Mouse (Mus musculus) cerebellum, postnatal 14 days (tissue): ENCODE results near the gene Dagla.

Experiments used
- DNase-seq, 2 experiments: peaks; one replicate each; pipeline ENCODE4 v3.0.0; 2021; ENCODE audit warnings: mixed read lengths in 2 of 2

The Dagla gene

DNA sequence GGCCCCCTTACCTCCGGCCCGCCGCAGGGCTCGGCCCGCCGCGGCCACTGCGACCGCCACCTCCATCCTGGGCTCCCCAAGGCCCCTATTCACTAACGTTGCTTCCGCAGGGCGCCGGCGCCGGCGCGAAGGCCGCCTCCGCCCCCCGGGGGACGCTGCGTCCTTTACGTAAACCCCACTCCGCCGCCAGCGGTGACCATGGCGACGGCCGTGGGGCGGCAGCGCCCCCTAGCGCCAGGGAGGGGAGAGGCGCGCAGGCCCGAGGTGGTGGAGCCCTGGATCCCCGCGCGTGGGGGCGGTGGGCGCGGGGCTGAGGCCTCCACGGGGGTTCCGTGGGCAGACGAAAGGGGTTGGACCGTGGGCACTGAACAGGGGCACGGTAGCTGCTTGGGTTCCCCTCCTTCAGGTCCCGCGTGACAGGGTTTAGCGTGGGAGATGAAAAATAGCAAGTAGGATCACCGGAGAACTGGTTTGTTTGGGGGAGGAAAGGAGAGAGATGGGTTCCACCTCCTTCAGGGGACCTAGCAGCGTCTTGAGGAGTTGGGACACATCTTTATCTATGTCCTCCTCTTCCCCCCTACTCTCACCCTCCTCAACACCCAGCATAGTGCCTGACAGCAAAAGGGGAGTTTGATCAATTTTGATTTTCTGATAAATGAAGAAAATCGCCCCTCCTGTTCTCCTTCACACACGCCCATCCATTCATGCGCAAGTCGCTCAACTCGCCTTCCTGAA, at the start of gene Dagla:
Gene Dagla (minus strand): TSS at position 68 of the 735 bp plus-strand sequence.
- peak; percentile 89 to 93 for DNase-seq

DNA sequence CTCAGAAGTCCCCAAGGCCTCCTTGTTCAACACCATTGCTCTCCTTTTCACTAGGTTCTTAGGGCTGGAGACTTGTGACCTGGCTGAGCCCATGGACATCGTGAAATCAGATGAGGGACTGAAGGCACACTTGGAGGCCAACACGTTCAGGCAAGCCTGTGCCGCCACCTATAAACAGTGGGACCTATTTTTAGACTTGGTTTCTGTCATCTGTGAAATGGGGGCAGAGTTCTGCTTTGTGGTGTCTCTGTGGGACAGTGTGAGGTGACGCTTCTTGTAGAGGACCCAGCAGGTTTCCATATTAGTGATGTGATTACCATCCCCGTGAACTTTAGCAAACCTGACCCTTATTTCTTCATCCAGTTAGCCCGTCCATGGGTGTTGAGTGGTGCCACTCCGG, 47.5 kb upstream of the Dagla start:
- no peak for DNase-seq

DNA sequence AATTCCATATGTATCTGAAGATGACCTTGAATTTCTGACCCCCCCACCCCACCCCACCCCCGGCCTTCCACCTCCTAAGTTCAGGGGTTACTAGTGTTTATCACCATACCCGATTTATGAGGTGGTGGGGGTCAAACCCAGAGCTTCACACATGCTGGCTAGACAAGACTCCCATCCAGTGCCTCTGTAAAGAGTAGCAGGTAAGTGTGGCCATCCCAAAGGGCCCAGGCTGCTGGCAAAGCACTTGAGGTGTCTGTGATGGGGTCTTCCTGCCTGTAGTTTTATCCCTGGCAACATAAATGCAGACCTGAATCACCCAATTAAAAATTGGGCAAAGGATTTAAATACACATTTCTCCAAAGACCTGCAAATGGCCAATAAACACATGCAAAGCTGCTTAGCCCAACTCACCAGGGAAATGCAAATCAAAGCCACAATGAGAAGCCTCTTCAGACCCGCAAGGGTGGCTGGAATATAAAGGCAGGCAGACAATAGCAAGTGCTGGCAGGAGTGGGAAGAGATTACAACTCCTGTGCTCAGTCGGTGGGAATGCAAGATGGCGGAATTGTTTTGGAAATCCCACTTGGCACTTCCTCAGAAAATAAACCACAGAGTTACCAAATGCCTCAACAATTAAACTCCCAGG, 43.1 kb upstream of the Dagla start:
- no peak for DNase-seq

GRCm38 (mm10) chr19:10345696-10346095, 41.0 kb upstream of the Dagla start:
- DNase-seq = no peak

DNA sequence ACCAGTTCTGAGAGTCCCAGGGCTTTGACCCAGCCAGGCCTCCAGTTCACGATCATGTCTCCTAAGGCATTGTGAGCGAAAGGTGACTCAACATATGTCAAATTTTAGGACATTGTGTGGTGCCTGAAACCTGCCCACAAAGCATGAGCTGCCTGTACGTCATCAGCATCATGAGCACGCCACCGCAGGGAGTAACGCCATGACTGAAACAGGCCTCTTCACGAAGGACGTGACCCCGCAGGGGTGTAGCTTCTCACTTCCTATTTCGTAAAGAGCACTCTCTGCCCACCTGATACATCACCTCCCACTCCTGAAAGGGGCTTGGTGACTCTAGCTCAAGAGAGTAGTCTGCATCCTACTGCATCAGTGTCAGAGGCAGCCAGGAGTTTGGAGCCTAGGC, 39.2 kb upstream of the Dagla start:
- DNase-seq = no peak

GRCm38 (mm10) chr19:10341817-10342439, 37.3 kb upstream of the Dagla start:
- peak; percentile 72 to 84 for DNase-seq

- DNase-seq = peak; percentile 82 to 92
Measured at GRCm38 (mm10) chr19:10341152-10341551, 36.5 kb upstream of the Dagla start.

DNA sequence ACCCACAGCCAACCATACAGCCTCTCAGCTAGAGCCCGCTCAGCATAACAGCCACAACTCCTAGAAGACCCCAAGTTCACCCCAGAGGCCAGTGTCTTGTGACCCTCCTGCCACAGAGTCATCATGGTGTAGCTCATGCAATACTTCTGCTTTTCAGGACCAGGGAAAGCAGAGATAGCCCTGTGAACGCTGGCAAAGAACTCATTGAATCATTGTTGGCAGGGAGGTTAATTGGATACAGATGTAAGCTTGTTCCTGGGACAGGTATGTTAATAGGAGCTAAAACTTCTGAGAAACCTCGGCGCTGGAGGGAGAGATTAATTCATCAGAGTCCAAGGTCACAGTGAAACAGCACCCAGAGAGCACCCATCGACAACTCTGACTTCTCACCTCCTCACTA, 36.0 kb upstream of the Dagla start:
- DNase-seq = no peak

DNA sequence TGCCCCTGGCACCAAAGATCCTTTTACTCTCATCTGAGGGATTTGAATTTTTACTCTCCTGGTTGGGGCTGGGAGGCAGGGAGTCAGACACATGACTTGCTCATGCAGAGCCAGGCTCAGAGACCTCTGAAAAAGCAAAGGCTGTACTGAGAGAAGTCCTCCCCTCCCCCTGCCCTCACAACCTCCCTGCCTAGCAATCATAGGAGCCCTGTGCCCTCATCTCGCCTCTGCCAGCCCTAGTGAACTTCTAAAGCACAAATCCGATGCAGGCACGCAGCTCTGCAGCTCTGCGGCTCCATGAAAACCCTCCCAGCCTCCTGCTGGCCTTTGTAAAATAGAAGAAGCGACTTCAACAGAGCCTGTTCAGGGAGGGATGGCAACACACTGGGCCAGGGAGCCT, 34.6 kb upstream of the Dagla start:
- no peak for DNase-seq

- no peak for DNase-seq
Measured at GRCm38 (mm10) chr19:10338724-10339123, 34.0 kb upstream of the Dagla start.

DNA sequence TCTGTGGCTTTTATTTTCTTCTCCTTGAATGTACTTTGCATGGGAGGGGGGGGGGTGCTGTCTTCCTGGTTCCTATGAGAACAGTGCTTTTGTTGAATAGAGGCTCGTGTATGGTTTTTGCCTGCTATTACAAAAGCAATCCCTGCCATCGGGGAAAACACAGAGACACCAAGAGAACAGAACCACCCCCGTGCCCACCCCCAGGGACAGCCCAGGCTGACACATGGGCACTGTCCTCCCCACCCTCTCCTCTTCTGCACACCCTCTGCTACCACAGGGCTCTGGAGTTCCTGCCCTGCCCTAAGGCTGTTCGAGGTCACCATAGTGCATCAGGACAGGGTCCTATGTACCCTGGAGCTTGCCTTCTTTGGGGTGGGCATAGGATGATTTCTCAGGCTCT, 29.8 kb upstream of the Dagla start:
- DNase-seq = no peak

DNA sequence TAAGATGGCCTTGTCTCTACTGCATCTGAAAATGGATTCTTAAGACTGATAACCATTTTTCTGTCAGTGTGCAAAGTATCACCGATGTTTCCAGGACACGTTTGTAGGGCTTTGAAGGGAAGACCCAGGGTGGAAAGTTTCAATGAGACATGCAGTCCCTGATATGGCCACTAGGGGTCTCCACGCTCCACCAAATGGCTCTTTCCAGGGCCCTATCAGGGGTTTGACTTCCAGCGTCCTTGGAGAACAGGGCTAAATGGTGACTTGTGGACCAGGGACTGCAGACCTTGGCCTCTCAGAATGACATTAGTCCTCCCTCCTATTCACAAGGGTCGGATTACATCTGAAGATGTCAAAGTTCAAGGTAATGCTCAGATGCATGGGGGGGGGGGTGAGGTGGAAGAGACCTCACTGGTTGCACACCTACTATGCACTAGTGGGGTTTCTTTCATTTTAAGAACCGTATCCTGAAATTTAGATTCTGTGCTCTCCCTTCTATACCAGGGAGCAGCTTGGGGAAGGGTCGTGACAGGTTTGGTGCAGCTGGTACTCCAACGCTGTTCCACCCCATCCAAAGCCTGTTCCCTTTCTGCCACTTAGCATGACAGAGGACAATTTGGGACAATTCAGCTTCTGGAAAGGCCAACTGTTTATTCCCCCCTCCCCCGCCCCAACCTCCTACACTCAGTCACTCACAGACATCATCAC, 29.0 kb upstream of the Dagla start:
- peak; percentile 82 to 88 for DNase-seq

- DNase-seq = no peak
Measured at GRCm38 (mm10) chr19:10331706-10332105, 27.0 kb upstream of the Dagla start.

DNA sequence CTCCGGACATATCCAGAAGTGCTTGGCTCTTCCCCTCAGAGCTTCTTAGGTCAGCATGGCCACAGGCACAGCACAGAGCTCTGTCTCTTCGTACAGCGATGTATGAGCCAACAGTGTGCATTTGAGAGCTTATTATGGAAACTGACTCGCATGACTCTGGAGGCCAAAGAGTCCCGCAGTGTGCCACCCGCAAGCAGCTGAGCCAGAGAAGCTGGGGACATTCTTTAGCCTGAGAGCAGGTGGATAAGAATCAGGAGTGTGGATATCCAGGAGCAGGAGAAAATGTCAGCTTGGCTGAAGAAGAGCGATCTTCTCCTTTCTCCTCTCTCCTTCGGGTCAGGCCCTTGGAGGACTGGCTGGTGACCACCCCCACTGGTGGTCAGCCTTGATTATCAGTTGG, 24.4 kb upstream of the Dagla start:
- DNase-seq = no peak

DNA sequence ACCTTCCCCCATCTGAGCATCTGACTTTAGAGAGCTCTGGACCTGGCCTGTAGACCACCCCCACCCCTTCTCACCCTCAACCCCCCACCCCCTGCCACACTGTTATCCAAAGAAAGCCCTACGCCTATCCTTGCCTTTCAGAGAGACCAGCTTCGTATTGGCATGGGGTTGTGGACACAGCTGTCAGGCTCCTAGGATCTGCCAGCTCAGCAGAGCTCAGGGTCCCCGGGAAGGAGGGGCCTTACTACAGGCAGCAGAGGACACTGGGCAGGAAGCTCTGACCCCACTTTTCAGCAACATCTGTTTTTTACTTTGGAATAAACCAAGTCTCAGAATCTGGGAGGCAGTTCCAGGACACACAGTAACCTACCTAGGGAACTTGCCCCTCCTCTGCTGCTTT, 21.9 kb upstream of the Dagla start:
- no peak for DNase-seq

GRCm38 (mm10) chr19:10323860-10324259, 19.2 kb upstream of the Dagla start:
- DNase-seq = no peak

DNA sequence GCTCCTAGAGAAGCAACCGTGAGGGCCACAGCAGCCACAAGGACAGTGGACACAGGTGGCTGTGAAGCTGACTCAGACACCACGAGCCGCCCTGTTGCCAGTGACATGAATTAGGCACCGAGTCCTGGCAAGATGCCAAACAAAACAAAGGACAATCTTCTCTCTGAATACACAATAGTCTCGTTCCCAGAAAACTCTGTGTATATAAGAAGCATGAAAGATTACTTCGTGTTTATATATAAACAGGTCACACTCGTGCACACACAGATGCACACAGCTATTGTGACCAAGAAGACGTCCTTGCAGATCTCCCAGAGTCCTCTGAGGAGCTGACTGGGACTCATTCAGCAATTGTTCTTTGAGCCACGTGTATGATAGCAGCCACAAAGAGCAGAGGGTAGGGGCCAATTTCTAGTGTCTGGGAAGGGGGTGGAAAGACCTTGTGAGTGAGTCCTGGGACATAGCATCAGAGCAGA, 18.7 kb upstream of the Dagla start:
- peak in 1 of 2 experiments; percentile 29 for DNase-seq

GRCm38 (mm10) chr19:10317795-10318194, 13.1 kb upstream of the Dagla start:
- DNase-seq = no peak

DNA sequence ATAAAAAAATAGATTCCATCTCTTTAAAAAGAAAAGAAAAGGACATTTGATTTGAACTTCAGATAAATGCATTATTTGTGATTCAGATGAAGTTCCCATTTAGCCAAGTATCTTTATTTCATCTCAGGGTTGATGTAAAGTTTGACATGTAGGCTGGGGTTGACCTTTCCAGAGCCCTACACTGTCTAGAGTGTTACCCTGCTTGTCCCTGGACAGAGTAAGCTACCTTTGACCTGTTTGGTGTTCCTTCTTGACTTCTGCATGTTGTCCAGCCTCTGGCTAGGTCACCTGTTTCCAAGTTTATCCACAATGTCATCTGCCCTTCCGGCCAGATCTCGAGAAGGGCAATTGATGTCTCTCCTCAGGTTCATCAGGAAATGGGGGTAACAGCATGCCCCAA, 12.7 kb upstream of the Dagla start:
- no peak for DNase-seq

DNA sequence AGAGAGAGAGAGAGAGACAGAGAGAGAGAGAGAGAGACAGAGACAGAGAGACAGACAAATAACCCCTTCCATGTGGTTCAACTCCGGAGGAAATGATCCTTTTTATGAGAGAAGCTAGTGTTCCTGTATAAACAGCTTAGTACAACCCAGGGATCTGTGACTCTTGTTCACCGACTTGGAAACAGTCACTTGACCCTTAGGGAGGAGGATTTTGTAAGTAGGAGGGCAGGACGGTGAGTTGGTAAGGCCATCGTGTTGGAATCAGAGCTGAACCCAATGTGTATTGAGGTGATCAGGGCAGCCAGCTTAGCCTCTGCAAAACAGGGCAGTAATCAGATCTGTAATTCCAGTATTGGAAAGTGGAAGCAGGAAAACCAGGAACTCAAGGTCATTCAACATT, 12.3 kb upstream of the Dagla start:
- DNase-seq = no peak

DNA sequence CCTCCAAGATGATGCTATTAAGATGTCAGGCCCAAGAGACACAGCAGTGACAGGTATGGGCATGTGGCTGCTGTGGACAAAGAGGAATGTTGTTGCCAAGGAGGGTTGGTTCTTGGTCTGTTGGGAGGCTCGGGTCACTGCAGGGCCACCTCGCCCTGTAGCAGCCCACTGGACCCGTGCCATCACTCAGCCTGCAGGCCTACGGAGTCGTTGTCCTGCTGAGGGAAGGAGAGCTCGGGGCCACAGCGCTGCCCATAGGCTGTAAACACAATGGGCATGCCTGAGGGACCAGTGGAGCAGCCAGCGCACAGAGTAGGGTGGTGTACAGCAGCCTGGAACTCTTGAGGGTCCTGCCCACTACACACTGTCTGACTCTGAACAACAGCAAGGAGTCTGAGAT, 7.4 kb upstream of the Dagla start:
- DNase-seq = no peak

DNA sequence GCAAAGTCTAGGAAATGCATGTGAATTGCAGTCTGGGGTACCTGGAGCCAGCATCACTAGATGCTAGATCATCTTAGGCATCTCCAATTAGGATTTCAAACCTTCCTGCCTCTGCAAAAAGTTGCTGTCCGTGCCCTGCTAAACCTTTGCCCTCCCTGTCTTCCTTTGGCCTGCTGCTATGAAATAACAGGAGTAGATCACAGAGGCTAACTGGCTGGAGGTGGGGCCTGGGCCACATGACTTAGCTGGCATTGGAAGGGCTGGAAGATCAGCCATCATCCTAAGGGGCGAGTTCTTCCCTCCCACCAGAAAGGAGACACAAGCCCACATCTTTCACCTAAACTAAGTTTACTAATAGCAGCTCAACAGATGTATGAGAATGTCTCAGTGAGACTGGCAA, 4.3 kb upstream of the Dagla start:
- no peak for DNase-seq

- DNase-seq = no peak
Measured at GRCm38 (mm10) chr19:10307941-10308340, 3.3 kb upstream of the Dagla start.
